Mouse (Mus musculus) stomach, embryonic 16.5 days (tissue): ENCODE data around the gene Armh1. TPM values are rescaled to one million over a fixed set of nuclear protein-coding genes. Genes with fewer than 3 reads are reported as not detected.

ENCODE experiments used
- polyA plus RNA-seq: library from polyadenylated mRNA; unstranded; fragments of >200 nt; fragmentation: Nextera tagmentation; extraction: Ambion mirVana; gene quantifications from 2 replicates; pipeline ENCODE4 v1.2.1, GENCODE M21; 2015

Gene Armh1
- polyA plus RNA-seq, 1 experiment from 2014 or later: 0.61 TPM

Other genes starting within 250 kb of the Armh1 start
- 35.6 and 36.3 TPM in 2 replicates for gene Eif2b3, start 232.7 kb downstream of the Armh1 start, polyA plus RNA-seq
- 7.0 and 7.3 TPM in 2 replicates for gene Ptch2, start 156.1 kb downstream of the Armh1 start, polyA plus RNA-seq
- gene Btbd19, start 126.4 kb downstream of the Armh1 start, polyA plus RNA-seq: 6.5 and 6.6 TPM in 2 replicates
- 0.22 TPM in 1 of 2 replicates, not detected in the other for gene Tctex1d4, start 125.3 kb downstream of the Armh1 start, polyA plus RNA-seq
- gene Plk3, start 118.2 kb downstream of the Armh1 start, polyA plus RNA-seq: 3.4 and 5.0 TPM in 2 replicates
- gene Rps8, start 95.9 kb downstream of the Armh1 start, polyA plus RNA-seq: 671 and 829 TPM in 2 replicates
- 42.4 and 44.3 TPM in 2 replicates for gene Kif2c, start 69.5 kb downstream of the Armh1 start, polyA plus RNA-seq
- gene Tmem53, start 174 bp downstream of the Armh1 start, polyA plus RNA-seq: 14.2 and 14.6 TPM in 2 replicates
- gene Rnf220, start 244.9 kb upstream of the Armh1 start, polyA plus RNA-seq: 46.5 and 50.1 TPM in 2 replicates